Mouse (Mus musculus): ENCODE results near the gene Pou3f1. TPM values are rescaled to one million over a fixed set of nuclear protein-coding genes. Genes with fewer than 3 reads are reported as not detected.

The Pou3f1 gene
- total RNA-seq, 2 experiments from 2014 or later, result 0.31 to 0.52 TPM

- DNase-seq, result peak; percentile 68 to 77
- intact Hi-C loops (cut with DNase I), result no loop called here
Observed at GRCm38 (mm10) chr4:124656854-124657650, 445 bp downstream of the Pou3f1 start.

- intact Hi-C loops (cut with DNase I), result no loop called here
- DNase-seq, result no peak
Observed at GRCm38 (mm10) chr4:124657781-124658180, 1.2 kb downstream of the Pou3f1 start.

GRCm38 (mm10) chr4:124658412-124658851 is 1.8 kb downstream of the Pou3f1 start:
- DNase-seq, result no peak
- intact Hi-C loops (cut with DNase I), result no loop called here

GRCm38 (mm10) chr4:124659251-124660217 is 2.9 kb downstream of the Pou3f1 start:
- DNase-seq, result no peak
- intact Hi-C loops (cut with DNase I), result no loop called here

- intact Hi-C loops (cut with DNase I), result no loop called here
Observed at GRCm38 (mm10) chr4:124660603-124661002, 4.0 kb downstream of the Pou3f1 start.

GRCm38 (mm10) chr4:124663034-124663433 is 6.4 kb downstream of the Pou3f1 start:
- intact Hi-C loops (cut with DNase I), result no loop called here
- DNase-seq, result no peak

More at GRCm38 (mm10) chr4:124660603-124661002, 4.0 kb downstream of the Pou3f1 start:
- DNase-seq, result no peak

GRCm38 (mm10) chr4:124664185-124664584 is 7.6 kb downstream of the Pou3f1 start:
- intact Hi-C loops (cut with DNase I), result no loop called here
- DNase-seq, result no peak

GRCm38 (mm10) chr4:124664604-124665003 is 8.0 kb downstream of the Pou3f1 start:
- intact Hi-C loops (cut with DNase I), result no loop called here
- no peak for DNase-seq

GRCm38 (mm10) chr4:124667476-124668033 is 10.9 kb downstream of the Pou3f1 start:
- intact Hi-C loops (cut with DNase I), result no loop called here
- DNase-seq, result no peak

GRCm38 (mm10) chr4:124668078-124668477 is 11.5 kb downstream of the Pou3f1 start:
- no peak for DNase-seq
- intact Hi-C loops (cut with DNase I), result no loop called here

GRCm38 (mm10) chr4:124670232-124670631 is 13.6 kb downstream of the Pou3f1 start:
- intact Hi-C loops (cut with DNase I), result loop anchor here (5.0 kb wide), 3 partner anchors 438 to 733 kb away; no protein-coding TSS in a partner anchor
- DNase-seq, result no peak

GRCm38 (mm10) chr4:124671583-124671982 is 15.0 kb downstream of the Pou3f1 start:
- intact Hi-C loops (cut with DNase I), result loop anchor here (5.0 kb wide), 3 partner anchors 439 to 734 kb away; no protein-coding TSS in a partner anchor

GRCm38 (mm10) chr4:124672347-124673320 is 16.0 kb downstream of the Pou3f1 start:
- DNase-seq, result no peak
- intact Hi-C loops (cut with DNase I), result loop anchor here (5.0 kb wide), 3 partner anchors 440 to 735 kb away; no protein-coding TSS in a partner anchor

More at GRCm38 (mm10) chr4:124671583-124671982, 15.0 kb downstream of the Pou3f1 start:
- no peak for DNase-seq

- intact Hi-C loops (cut with DNase I), result loop anchor here (5.0 kb wide), 3 partner anchors 442 to 737 kb away; no protein-coding TSS in a partner anchor
- DNase-seq, result no peak
Observed at GRCm38 (mm10) chr4:124674334-124675032, 17.9 kb downstream of the Pou3f1 start.

GRCm38 (mm10) chr4:124675037-124675436 is 18.4 kb downstream of the Pou3f1 start:
- peak in 1 of 2 experiments; percentile 39 for DNase-seq
- intact Hi-C loops (cut with DNase I), result no loop called here

- intact Hi-C loops (cut with DNase I), result no loop called here
- no peak for DNase-seq
Observed at GRCm38 (mm10) chr4:124675958-124676357, 19.4 kb downstream of the Pou3f1 start.

- intact Hi-C loops (cut with DNase I), result no loop called here
- no peak for DNase-seq
Observed at GRCm38 (mm10) chr4:124682270-124682669, 25.7 kb downstream of the Pou3f1 start.

GRCm38 (mm10) chr4:124683474-124683873 is 26.9 kb downstream of the Pou3f1 start:
- no peak for DNase-seq
- intact Hi-C loops (cut with DNase I), result no loop called here

GRCm38 (mm10) chr4:124685004-124685403 is 28.4 kb downstream of the Pou3f1 start:
- DNase-seq, result no peak
- intact Hi-C loops (cut with DNase I), result no loop called here
